Mouse (Mus musculus) retina, adult 2 months (tissue): ENCODE results near the gene Slc25a12.
A peak's percentile ranks its signal among the peaks of the same experiment; 100 is the strongest.

Source experiments
- DNase-seq: peaks from one replicate; pipeline ENCODE4 v3.0.0-alpha.2; 2012; ENCODE audit warnings: low read depth, low spot score

The Slc25a12 gene

DNA sequence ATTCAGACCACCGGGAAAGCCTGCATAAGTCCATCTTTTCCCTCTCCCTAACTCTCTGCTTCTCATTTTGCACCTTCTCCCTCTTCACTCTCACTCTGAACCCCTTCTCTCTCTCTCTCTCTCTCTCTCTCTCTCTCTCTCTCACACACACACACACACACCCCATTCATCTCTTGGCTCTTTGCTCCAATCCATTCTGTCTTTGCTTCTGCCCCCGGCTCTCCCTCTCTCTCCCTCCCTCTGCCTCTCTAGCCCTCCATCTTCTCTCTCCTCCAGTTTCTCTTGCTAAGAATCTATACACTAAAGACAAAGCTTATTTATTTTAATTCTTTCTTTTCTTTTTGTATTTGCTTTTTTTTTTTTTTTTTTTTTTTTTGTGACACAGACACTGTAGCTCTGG is 57.8 kb downstream of the Slc25a12 start:
- DNase-seq: no peak

DNA sequence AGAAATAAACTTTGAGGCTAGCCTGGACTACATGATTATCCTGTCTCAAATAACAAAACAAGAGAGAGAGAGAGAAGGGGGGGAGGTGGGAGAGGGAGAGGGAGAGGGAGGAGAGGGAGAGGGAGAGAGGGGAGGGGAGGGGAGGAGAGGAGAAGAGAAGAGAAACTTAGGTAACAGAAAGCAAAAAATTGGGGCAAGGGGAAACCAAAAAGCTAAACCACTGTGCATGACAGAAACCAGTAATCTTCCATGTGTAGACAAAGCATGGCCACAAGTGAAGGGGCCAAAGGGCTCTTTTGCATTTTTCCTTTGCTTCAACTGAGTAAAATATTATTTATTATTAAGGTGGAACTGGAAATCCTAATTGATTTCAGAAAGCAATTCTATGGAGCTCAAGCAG is 61.2 kb downstream of the Slc25a12 start:
- no peak for DNase-seq

DNA sequence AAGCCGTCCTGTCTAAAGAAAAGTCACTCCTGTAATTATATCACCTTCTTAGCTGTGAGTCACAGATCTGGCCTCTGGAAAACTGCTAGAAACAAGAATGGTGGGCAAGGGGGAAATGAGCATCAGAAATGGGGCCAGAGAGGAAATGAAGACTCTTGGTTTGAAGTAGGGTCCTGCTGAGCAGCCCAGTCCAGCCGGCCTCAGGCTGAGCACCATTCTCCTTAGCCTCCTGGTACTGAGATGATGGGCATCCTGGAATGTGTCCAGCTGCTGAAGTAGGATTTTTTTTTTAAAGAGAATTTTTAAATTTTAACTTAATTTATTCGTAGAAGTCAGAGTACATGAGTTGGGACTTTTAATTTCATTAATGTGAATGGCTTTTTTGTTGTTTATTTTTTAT is 62.7 kb downstream of the Slc25a12 start:
- DNase-seq: no peak

DNA sequence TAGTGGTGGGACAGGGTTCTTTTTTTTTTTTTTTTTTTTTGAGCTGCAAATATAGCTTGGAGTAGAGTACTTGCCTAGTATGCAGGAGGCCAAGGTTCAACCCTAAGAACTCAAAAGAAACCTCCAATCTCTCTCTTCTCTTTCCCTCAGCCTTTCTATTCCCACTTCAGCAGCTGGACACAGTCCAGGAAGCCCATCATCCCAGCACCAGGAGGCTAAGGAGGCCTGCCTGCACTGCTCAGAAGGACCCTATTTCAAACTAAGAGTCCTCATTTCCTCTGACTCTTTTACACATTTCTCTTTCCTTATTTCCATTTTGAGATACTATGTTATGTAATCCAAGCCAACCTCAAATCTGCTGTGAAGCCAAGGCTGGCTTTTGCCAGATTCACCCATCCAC is 64.3 kb downstream of the Slc25a12 start:
- no peak for DNase-seq

DNA sequence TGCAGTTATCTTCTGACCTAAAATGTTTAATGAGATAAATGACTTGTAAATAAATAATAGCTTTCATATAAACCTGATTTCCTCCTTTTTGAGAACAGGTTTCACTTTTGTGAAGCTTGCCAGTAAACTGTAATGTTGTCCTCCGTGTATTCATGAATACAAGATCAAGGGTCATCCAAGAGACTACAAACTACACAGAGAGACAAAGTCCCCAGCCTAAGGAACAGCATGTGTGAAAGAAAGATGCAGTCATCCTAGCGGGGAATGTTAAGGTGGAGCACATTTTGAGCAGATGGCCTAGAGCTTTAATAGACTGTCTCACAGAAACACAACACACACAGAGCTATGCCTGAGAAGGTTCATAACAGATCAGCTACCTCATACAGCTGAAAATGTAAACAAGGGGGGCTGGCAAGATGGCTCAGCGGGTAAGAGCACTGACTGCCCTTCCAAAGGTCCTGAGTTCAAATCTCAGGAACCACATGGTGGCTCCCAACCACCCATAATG is 65.3 kb downstream of the Slc25a12 start:
- no peak for DNase-seq

DNA sequence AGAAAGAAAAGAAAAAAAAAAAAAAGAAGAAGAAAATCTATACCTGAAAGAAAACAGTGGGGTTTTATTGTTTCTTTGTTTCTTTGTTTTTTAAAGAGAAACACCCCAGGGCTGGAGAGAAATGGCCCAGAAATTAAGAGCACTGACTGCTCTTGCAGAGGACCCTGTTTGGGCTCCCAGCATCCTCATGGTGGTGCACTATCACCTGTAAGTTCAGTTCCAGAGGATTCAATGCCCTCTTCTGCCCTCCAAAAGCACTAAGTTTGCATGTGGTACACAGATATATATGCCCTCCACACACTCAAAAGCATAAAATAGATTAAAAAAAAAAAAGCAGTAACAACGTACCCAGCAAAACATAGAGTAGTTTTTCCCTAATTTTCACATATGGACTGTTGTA is 68.8 kb downstream of the Slc25a12 start:
- no peak for DNase-seq

DNA sequence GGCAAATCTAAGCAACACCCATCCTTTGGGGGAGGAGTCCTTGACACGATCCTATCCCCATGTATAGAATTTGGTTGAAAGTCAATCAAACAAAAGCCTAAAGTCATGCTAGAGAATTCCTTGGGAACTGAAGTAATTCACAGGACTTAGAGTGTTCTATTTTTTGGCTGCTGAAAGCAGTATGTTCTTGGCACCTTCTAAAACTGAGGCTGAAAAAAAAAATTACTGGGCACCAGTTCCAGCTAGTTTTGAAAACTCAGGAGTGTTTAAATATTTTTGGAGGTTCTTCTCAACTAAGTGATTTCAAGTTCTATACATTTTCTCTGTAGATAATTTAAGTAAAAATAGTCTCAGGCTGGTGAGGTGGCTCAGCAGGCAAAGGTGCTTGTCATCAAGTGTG is 70.0 kb downstream of the Slc25a12 start:
- no peak for DNase-seq

DNA sequence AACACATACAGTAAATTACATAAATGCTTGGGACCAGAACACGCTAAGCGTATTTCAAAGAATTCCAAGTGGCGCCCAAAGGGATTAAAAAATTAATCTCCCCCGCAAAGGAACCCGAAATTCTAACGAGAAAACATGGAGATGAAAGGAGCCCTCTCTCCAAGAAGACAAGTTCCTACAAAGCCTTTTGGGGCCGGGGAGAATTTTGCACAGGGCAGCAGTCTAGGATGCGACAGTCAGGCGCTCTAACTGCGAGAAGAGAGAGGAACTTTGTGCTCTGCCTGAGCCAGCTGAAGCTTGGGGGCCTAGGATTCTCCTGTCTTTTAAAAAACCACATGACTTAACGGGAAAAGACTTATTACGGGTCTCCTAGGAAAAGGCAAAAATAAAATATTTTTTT is 71.7 kb downstream of the Slc25a12 start:
- no peak for DNase-seq

DNA sequence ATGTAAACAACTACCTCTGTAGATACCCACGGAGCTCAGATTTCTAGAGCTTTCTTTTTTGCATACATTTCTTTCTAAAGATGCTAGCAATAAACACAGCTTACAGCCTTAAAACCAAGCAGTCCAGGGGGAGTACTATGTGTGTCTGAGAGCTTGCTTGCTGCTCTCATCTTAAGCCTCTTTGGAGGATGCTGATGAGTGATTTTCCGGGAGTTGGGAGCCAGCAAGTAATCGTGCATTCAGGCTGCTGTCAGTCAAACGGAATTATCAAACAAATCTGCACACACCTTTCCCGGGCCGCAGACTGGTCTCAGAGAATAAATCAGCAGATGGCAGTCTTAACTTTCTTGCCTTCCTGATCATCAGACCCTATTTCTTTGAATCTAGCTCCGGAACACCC is 73.1 kb downstream of the Slc25a12 start:
- peak; percentile 65 for DNase-seq

DNA sequence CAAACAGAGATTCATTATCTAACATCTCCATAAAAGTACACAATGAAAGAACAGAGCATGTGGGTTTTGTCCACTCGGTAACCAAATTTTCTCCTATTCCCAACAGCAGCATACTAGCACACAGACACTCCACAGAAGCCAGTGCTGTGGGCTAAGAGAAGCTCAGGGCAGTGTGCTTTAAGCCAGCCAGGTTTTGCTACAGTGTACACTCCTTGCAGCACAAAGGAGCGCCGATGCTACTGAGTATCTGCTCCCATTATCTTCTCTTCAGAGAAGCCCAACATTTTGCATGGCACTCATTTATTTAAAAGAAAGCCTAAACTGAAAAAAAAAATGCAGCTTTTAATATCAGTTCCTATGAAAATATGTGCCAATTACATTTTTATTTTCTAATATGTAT is 73.6 kb downstream of the Slc25a12 start:
- no peak for DNase-seq

DNA sequence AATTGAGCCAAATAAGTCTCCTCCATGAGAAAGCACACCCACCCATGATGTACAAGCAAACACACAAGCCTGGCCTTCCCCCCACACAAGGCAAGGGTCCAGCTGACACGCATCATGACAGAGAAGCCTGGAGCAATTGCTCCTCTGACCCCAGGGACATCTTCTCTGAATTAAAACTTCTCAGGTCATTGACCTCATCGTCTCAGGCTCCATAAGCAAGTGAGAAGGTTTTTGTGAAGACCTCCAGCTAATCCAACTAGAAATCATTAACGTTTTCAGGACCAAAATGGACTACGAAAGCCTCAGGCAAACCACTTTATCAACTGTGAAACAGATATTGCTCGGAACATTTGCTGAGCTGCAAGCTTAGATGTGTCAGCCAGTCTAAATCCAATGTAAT is 76.0 kb downstream of the Slc25a12 start:
- DNase-seq: no peak

DNA sequence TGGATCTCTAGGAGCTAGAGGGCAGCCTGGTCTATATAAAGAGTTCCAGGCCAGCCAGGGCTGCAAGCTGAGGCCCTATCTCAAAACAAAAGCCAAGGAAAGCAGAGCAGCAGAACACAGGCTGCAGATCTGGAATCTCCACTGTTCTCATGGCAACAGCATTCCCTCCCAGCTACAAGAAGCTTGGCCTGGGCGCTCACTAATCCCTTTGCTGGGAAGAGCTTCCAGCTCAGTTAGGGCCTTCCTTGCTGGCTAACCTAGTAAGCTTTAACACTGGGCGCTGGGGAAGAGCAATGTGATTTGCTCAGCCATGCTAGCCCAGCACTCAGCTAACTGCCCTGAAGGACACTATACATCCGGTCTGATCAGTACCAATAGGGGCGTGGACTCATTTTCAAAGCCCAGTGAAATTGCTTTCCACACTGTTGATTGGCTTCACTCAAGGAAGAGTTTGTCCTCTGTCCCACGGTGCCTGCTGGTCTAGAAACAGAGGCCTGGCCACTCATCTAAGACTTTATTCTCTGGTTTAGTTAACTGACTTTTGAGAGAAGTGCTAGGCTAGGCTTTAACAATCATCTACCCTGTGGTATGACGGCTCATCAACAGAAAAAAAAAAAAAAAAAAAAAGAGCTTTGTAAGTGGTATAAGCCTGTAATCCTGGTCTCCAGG is 77.3 kb downstream of the Slc25a12 start:
- DNase-seq: no peak

DNA sequence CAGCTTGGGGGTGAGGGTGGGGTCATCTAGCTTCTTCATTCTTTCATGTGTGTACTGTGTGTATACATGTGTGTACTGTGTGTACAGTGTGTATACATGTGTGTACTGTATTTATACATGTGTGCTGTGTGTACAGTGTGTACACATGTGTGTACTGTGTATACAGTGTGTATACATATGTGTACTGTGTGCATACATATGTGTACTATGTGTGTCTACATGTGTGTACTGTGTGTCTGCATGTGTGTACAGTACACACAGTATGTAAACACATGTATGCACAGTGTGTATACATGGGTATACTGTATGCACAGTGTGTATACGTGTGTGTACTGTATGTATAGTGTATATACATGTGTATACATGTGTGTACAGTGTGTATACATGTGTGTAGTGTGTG is 85.6 kb downstream of the Slc25a12 start:
- no peak for DNase-seq

DNA sequence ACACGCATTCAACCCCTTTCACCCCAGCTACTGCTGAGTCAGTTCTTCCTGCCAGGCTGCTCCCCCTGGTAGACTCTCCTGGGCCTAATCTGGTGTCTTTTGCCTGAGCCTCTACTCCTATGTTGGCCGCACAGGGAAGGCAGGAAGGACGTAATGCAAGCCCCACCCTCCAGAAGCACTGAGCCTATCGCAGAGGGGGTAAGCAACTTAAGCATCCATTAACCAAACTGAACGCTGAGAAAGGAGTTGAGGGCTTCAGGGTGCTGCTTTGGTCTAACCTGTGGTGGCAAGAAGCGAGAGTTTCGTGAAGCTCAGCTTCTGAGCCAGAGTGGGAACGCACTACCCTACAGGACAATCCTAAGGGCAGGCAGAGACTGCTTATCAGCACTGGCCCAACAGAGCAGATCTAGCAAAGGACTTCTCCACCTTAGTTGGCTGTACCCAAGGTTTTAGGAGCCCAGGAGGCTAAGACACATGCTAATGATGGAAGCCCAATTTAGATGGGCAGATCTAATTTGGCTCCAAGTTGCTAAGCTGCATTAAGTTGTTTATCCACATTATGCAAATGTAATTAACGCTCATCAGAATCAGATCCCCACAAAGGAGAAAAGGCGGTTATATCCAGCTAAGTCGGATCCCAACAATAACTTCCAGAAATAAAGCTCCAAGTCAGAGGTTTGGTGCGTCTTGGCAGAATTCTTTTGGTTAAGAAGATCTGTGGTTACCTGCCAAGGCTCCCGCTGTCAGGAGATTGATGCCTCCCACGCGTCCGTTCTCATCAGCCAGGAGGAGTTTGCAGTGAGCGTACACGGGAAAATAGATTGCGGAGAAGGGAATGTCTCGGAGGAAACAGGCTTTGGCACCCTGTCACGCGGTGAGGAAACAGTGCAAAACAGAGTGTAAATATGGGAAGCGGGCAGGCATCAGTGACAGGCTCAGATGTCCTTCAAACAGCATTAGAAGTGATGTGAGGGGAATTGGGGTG is 88.5 kb downstream of the Slc25a12 start:
- peak; percentile 36 for DNase-seq

DNA sequence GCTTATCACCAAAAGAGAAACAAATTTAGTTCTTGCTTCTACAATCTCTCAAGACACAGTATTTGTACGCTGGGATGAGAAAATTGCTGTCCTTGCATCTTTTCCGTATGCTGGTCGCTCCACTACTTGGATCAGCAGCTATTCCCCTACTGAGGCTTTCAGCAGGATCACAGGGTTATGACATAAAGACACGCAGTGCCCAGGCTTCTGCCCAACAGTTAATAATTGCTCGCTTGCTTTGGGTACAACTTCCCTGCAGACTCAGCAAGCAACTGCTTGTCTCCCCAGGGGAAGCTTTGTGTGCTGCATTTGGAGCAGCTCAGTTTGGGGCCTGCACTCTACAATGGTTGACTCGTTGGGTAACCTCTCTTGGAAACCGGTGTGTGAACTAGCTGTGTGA is 91.8 kb downstream of the Slc25a12 start:
- DNase-seq: no peak

DNA sequence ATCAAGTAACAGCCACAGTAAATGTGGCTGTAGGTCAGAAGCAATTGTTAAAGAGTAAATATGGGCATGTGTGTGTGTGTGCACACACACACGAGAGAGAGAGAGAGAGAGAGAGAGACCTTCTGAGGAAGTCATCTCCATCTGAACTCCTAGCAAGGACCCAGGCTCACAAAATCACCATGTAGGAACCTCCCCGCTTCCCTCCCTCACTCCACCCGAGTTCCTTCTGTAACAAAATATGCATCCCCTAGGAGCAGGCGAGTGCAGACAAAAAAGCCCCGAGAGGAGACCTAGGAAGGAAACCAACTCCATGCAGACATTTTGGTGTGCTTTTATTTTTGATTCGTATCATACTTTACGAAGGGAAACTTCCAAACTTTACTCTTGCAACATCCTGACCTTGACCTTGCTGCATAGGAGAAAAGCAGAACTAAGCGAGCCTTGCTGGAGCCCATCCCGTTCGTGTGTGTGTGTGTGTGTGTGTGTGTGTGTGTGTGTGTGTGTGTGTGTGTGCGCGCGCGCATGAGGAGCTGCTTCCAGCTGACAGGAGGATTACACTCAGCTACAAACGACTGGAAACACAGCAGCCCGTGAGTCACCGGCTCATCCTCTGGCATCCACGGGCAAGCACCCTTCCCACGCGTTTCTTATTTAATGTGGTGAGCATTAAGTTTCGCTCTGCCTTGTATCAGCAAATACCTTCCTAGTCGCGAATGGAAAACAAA is 93.4 kb downstream of the Slc25a12 start:
- no peak for DNase-seq

DNA sequence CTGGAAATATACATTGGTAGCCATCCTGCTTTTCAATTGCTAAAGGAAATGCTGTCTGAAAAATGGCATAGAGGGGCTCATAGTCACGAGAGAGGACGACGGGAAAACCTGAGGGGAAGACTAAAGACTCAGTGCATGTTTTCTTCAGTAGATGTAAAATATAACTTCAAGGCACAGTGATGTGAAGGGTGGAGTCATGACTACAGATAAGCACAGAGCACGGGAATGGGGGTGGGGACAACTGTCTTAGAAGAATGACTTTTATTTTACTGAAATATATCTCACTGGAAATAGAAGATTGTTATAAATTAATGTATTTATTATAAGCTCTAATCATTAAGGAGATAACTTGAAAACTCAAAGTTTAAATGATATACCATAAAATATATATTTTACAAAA is 97.5 kb downstream of the Slc25a12 start:
- no peak for DNase-seq

DNA sequence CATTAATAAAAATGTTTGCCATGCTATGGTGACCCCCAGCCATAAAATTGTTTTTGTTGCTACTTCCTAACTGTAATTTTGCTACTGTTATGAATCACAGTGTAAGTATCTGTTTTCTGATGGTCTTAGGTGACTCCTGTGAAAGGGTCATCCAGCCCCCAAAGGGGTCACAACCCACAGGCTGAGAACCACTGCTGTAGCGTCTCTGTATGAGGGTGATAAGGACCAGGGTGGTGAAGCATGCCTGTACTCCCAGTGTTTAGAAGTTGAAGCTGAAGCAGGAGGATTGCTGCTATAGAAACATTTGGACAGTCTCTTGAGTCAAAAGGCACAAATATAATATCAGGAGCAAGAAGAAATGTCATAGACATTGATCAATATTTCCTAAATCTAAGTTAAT is 98.2 kb downstream of the Slc25a12 start:
- DNase-seq: no peak

DNA sequence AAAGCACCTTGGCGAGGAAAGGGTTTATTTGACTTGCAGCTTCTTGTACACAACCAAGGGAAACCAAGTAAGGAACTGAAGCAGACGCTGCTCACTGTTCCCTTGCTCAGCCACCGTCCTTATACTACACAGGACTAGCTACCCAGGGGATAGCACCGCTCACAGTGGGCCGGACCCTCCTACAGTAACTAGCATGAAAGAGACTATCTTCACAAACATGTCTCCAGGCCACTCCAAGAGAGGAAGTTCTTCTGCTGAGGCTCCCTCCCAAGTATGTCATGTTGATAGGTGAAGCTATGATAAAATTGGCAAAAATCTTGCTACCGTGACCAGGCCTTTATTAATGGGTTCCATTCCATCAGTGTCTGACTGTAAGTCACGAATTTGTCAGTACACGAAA is 98.9 kb downstream of the Slc25a12 start:
- no peak for DNase-seq

DNA sequence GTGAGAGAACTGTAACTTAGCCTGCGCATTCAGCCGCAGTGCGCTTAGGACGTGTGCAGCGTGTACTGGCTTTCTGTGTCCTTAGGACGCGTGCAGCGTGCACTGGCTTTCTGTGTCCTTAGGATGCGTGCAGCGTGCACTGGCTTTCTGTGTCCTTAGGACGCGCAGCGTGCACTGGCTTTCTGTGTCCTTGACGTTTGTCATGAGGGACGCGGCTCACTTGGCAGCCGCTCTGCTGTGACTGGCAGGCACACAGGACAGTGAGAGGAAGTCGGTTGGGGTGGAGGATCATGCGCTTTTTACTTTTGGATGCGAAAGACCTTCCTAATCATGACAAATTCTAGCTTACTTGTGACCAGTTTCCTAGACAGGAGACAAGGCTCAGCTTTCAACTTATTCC is 103.0 kb downstream of the Slc25a12 start:
- no peak for DNase-seq

DNA sequence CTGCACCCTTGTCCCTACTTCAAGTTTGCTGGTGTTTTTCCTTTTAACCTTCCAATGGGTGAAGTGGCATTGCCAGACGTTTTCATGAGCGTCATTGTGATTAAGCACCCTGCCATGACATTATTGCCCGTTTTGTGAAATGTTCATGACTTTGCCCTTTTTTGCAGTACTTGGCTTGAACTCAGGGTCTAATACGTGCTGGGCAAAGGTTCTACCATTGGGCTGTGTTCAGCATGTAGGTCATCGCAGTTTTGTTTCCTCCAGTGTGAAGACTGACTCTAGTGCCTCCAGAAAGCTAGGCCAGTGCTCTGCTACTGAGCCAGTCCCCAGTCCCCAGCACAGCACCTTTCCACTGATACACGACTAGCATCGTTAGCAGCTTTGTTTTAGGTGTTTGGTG is 111.0 kb downstream of the Slc25a12 start:
- no peak for DNase-seq

DNA sequence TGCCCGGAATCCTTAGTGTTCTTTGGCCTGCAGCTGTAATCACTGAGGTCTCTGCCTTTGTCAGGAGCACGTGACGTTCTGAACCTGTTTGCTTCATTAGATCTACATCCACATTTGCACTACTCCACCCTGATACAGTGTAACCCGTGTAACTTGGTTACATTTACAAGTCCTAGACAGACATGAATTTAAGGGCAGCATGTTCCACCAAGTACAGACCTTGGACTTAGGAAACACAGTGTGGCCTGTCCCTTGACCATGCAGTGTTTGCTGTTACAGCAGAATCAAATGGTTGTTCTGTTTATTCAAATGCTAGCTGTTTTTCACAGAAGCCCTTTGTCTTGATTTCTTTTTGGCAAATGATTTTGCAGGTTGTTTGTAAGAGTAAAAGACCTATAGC is 112.7 kb downstream of the Slc25a12 start:
- no peak for DNase-seq
